Mouse (Mus musculus): ENCODE data around the gene H2afb2. TPM values are rescaled to one million over a fixed set of nuclear protein-coding genes. Genes with fewer than 3 reads are reported as not detected.

The H2afb2 gene
- total RNA-seq (2014; fragmentation: Nextera tagmentation) (not detected in 2 replicates), total RNA-seq (2017) (not detected in 2 replicates)

DNA sequence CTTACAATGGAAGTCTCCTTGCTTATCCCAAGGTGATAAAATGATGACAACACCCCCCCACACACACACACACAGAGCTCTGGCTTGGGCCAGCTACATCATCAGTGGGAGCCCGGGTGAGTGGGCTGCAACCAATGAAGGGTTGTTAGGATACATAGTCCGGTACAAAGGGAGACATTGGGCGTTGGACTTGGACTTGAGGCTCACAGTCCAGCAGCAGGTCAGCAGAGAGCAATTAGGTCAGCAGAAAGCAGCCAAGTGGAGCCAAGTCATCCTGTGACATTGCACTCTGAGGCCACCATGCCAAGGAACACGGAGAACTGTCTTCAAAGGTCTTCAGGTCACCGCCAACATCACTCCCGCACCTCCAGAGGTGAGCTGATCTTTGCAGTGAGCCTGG lies at the start of gene H2afb2:
TSS of gene H2afb2 (plus strand) at position 301 of the 400 bp plus-strand sequence.
- no peak for ATAC-seq (replicated peaks; ENCODE audit: low FRiP score, low TSS enrichment, poor library complexity, severe bottlenecking)

Other genes with a start within 250 kb of the H2afb2 start
- gene Cpxcr1, start 232.2 kb upstream of the H2afb2 start, total RNA-seq (2014; fragmentation: Nextera tagmentation), result not detected in 2 replicates
- gene Cpxcr1, start 232.2 kb upstream of the H2afb2 start, total RNA-seq (2017), result not detected in 2 replicates

All from megakaryocyte-erythroid progenitor cell, adult 5-6 weeks (primary cell).